Mouse (Mus musculus) lung, embryonic 14.5 days (tissue): ENCODE data around the gene Csf2. TPM values are rescaled to one million over a fixed set of nuclear protein-coding genes. Genes with fewer than 3 reads are reported as not detected.

Experiments
- ATAC-seq: fragments of 200-750 bp; cut with Nextera tagmentation; 2 replicates; pipeline ENCODE4 v1.8.0; 2017; ENCODE audit warnings: mild to moderate bottlenecking, moderate TSS enrichment, moderate library complexity; ENCODE audit not compliant: insufficient read depth
- DNase-seq: peaks from one replicate; pipeline ENCODE4 v3.0.0-alpha.2; 2015
- H3K27ac ChIP-seq: fragments of 300-500 bp; sonication (generic); 2 replicates; pipeline ENCODE4 v1.5.1; 2014; ENCODE audit warnings: low read depth, mild to moderate bottlenecking, moderate library complexity
- H3K27me3 ChIP-seq: fragments of 300-500 bp; sonication (generic); 2 replicates; pipeline ENCODE4 v1.6.1; 2014; ENCODE audit warnings: low read length, control low read depth; ENCODE audit not compliant: insufficient read depth
- H3K36me3 ChIP-seq: fragments of 300-500 bp; sonication (generic); 2 replicates; pipeline ENCODE4 v1.6.1; 2014; ENCODE audit warnings: control low read depth; ENCODE audit not compliant: insufficient read depth
- H3K4me1 ChIP-seq: fragments of 300-500 bp; sonication (generic); 2 replicates; pipeline ENCODE4 v1.6.1; 2014; ENCODE audit warnings: antibody characterized with exemption, control low read depth; ENCODE audit not compliant: insufficient read depth
- H3K4me2 ChIP-seq: fragments of 300-500 bp; sonication (generic); 2 replicates; pipeline ENCODE4 v1.6.1; 2014; ENCODE audit warnings: mild to moderate bottlenecking
- H3K4me3 ChIP-seq: fragments of 300-500 bp; sonication (generic); 2 replicates; pipeline ENCODE4 v1.5.1; 2014; ENCODE audit warnings: low read depth, low read length
- H3K9ac ChIP-seq: fragments of 300-500 bp; sonication (generic); 2 replicates; pipeline ENCODE4 v1.6.1; 2014
- H3K9me3 ChIP-seq: fragments of 300-500 bp; sonication (generic); 2 replicates; pipeline ENCODE4 v1.6.1; 2016; ENCODE audit warnings: low read depth, low read length, control low read depth
- CTCF ChIP-seq: IDR thresholded peaks from 2 replicates; pipeline ENCODE4 v1.5.1; 2016; ENCODE audit warnings: antibody characterized with exemption, low read depth
- WGBS: fragments of 180-500 bp; shearing (Covaris S2); extraction: QIAGEN DNeasy Blood & Tissue Kit; methylation state at CpG from one replicate; pipeline ENCODE4 v1.1.7; 2014; 5-methylcytosine and 5-hydroxymethylcytosine counted together
- polyA plus RNA-seq: library from polyadenylated mRNA; unstranded; fragments of >200 nt; fragmentation: Nextera tagmentation; extraction: Ambion mirVana; gene quantifications from 2 replicates; pipeline ENCODE4 v1.2.1, GENCODE M21; 2014

Gene Csf2
- polyA plus RNA-seq, 1 experiment from 2014 or later, result 0.24 TPM

GRCm38 (mm10) chr11:54216091-54216490, 33.4 kb downstream of the Csf2 start:
- TF ChIP-seq CTCF, result no peak
- Histone ChIP-seq H3K9me3 (no peaks in the 10 kb centered on the region), H3K4me3 (no peak overlapping the region), H3K36me3 (no peaks in the 10 kb centered on the region), H3K4me2 (no peak overlapping the region), H3K27me3 (no peaks in the 10 kb centered on the region), H3K4me1 (no peaks in the 10 kb centered on the region), H3K27ac (no peak overlapping the region), H3K9ac (no peak overlapping the region)
- WGBS, result 64% methylated on average over 6 of the region's 6 CpGs
- DNase-seq (no peak), ATAC-seq (no peak)

- DNase-seq (peak; percentile 52), ATAC-seq (no peak)
- H3K4me2 ChIP-seq, result no peak overlapping the region
- H3K36me3 ChIP-seq, result no peaks in the 10 kb centered on the region
- H3K9ac ChIP-seq, result no peak overlapping the region
- no peaks in the 10 kb centered on the region for H3K27me3 ChIP-seq
- H3K4me3 ChIP-seq, result no peak overlapping the region
- H3K9me3 ChIP-seq, result no peaks in the 10 kb centered on the region
- H3K4me1 ChIP-seq, result no peaks in the 10 kb centered on the region
- TF ChIP-seq CTCF, result no peak
- 68% methylated on average over 9 of the region's 9 CpGs for WGBS
- H3K27ac ChIP-seq, result no peak overlapping the region
Observed at GRCm38 (mm10) chr11:54214499-54215443, 34.7 kb downstream of the Csf2 start.

- H3K9me3 ChIP-seq, result no peaks in the 10 kb centered on the region
- H3K27me3 ChIP-seq, result no peaks in the 10 kb centered on the region
- H3K9ac ChIP-seq, result no peak overlapping the region
- H3K4me2 ChIP-seq, result no peak overlapping the region
- H3K4me3 ChIP-seq, result no peak overlapping the region
- H3K36me3 ChIP-seq, result no peaks in the 10 kb centered on the region
- no peak for TF ChIP-seq CTCF
- no peak for ATAC-seq
- WGBS, result 71% methylated on average over 5 of the region's 5 CpGs
- no peaks in the 10 kb centered on the region for H3K4me1 ChIP-seq
- no peak overlapping the region for H3K27ac ChIP-seq
- no peak for DNase-seq
Observed at GRCm38 (mm10) chr11:54213631-54214030, 35.8 kb downstream of the Csf2 start.

GRCm38 (mm10) chr11:54206993-54207392, 42.5 kb downstream of the Csf2 start:
- no peak overlapping the region for H3K27ac ChIP-seq
- WGBS, result 51% methylated on average over 5 of the region's 5 CpGs

GRCm38 (mm10) chr11:54205366-54205765, 44.1 kb downstream of the Csf2 start:
- no peak overlapping the region for H3K4me2 ChIP-seq
- TF ChIP-seq CTCF, result no peak
- no peak for DNase-seq
- 82% methylated on average over 6 of the region's 6 CpGs for WGBS
- H3K36me3 ChIP-seq, result no peaks in the 10 kb centered on the region
- no peak overlapping the region for H3K4me3 ChIP-seq
- no peaks in the 10 kb centered on the region for H3K27me3 ChIP-seq
- no peaks in the 10 kb centered on the region for H3K9me3 ChIP-seq
- H3K9ac ChIP-seq, result no peak overlapping the region
- ATAC-seq, result no peak
- H3K27ac ChIP-seq, result no peak overlapping the region
- H3K4me1 ChIP-seq, result no peaks in the 10 kb centered on the region

More at GRCm38 (mm10) chr11:54206993-54207392, 42.5 kb downstream of the Csf2 start:
- Histone ChIP-seq H3K4me2 (no peak overlapping the region), H3K9me3 (no peaks in the 10 kb centered on the region), H3K9ac (no peak overlapping the region), H3K36me3 (no peaks in the 10 kb centered on the region), H3K4me1 (no peaks in the 10 kb centered on the region), H3K27me3 (no peaks in the 10 kb centered on the region), H3K4me3 (no peak overlapping the region)
- ATAC-seq, result no peak
- TF ChIP-seq CTCF, result no peak
- DNase-seq, result peak; percentile 62

- 84% methylated on average over 2 of the region's 2 CpGs for WGBS
- DNase-seq, result no peak
- Histone ChIP-seq H3K36me3 (no peaks in the 10 kb centered on the region), H3K27ac (no peak overlapping the region), H3K27me3 (no peaks in the 10 kb centered on the region), H3K4me1 (no peaks in the 10 kb centered on the region), H3K9me3 (no peaks in the 10 kb centered on the region), H3K9ac (no peak overlapping the region), H3K4me2 (no peak overlapping the region), H3K4me3 (no peak overlapping the region)
- ATAC-seq, result no peak
- TF ChIP-seq CTCF, result no peak
Observed at GRCm38 (mm10) chr11:54204781-54205180, 44.7 kb downstream of the Csf2 start.

- WGBS, result 67% methylated on average over 2 of the region's 2 CpGs
Observed at GRCm38 (mm10) chr11:54203162-54203561, 46.3 kb downstream of the Csf2 start.

More at GRCm38 (mm10) chr11:54203162-54203561, 46.3 kb downstream of the Csf2 start:
- DNase-seq, result peak; percentile 64
- Histone ChIP-seq H3K4me2 (no peak overlapping the region), H3K9me3 (no peaks in the 10 kb centered on the region), H3K27me3 (no peaks in the 10 kb centered on the region), H3K4me1 (no peaks in the 10 kb centered on the region), H3K27ac (no peak overlapping the region), H3K36me3 (no peaks in the 10 kb centered on the region), H3K9ac (no peak overlapping the region), H3K4me3 (no peak overlapping the region)
- no peak; the same call in 1 of the 2 replicates for ATAC-seq
- TF ChIP-seq CTCF, result peak; percentile 45
